Mouse (Mus musculus) macrophage (primary cell): ENCODE results near the gene Olfr295. TPM values are rescaled to one million over a fixed set of nuclear protein-coding genes. Genes with fewer than 3 reads are reported as not detected.

Experiments used
- H3K27ac ChIP-seq: fragments of 350-480 bp; formaldehyde crosslinking; 2 replicates; pipeline ENCODE4 v1.9.0; 2021
- H3K36me3 ChIP-seq: fragments of 350-480 bp; formaldehyde crosslinking; 2 replicates; pipeline ENCODE4 v1.9.0; 2021; ENCODE audit errors: inconsistent target
- H3K4me3 ChIP-seq: fragments of 350-480 bp; formaldehyde crosslinking; 2 replicates; pipeline ENCODE4 v1.9.0; 2021; ENCODE audit errors: inconsistent target
- H3K79me2 ChIP-seq: fragments of 350-480 bp; formaldehyde crosslinking; 2 replicates; pipeline ENCODE4 v1.9.0; 2021; ENCODE audit errors: inconsistent target
- WGBS: methylation state at CpG from one replicate; pipeline ENCODE4 v1.1.7; 2026; ENCODE audit warnings: inconsistent platforms; ENCODE audit not compliant: missing documents; 5-methylcytosine and 5-hydroxymethylcytosine counted together
- polyA plus RNA-seq: library from polyadenylated mRNA; stranded (reverse); fragments of 250-400 nt; gene quantifications from 3 replicates; pipeline ENCODE4 v1.2.4, GENCODE M21; 2018; ENCODE audit warnings: inconsistent platforms
- total RNA-seq, 78 experiments: library from RNA; depleted of rRNA; stranded (reverse); fragments of 250-400 nt; gene quantifications; 1 replicate in 9 of 78; 2 replicates in 24 of 78; 3 replicates in 43 of 78; 4 replicates in 2 of 78; pipeline ENCODE4 v1.2.4; 2018; ENCODE audit warnings: inconsistent platforms in 56 of 78

The Olfr295 gene
- total RNA-seq (2018; cell fraction: chromatin; rRNA removed): not detected
- total RNA-seq (2018; cell fraction: cytosol; rRNA removed): not detected
- total RNA-seq (2018; cell fraction: nucleus; rRNA removed): not detected
- not detected in 3 replicates for polyA plus RNA-seq

DNA sequence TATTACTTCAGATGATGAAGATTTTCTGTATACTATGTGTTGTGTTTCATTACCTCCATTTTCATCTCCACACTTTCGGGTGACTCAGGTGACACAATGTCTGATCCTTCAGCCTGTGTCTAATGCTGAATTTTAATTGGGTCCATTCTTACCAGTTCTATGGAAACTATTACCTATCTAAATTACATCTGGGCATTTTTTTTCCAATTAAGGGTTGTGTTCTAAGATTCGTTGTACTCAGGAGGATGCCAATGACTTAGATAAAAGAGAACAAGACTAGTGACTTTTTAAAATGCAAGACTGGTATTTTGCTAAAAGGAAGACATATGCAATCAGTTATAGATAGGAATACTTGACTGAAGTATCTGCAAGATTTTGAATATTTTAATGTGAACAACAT, at the start of gene Olfr295:
Gene Olfr295 (plus strand): TSS at position 301 of the 400 bp plus-strand sequence.
- no peak within 1 kb of the TSS for H3K4me3 ChIP-seq
- H3K36me3 ChIP-seq: no peaks in the 10 kb centered on the region
- H3K79me2 ChIP-seq: no peaks in the 10 kb centered on the region
- WGBS: 100% methylated on average over 2 of the region's 2 CpGs
- no peak within 1 kb of the TSS for H3K27ac ChIP-seq

GRCm38 (mm10) chr7:86616543-86616942, 32.9 kb downstream of the Olfr295 start, which contains the start of gene Olfr294:
Olfr294 (minus strand) TSS chr7:86616643.
- no peaks in the 10 kb centered on the region for H3K79me2 ChIP-seq
- 48% methylated on average over 2 of the region's 2 CpGs for WGBS
- H3K36me3 ChIP-seq: no peaks in the 10 kb centered on the region
- no peak within 1 kb of the TSS for H3K27ac ChIP-seq
- H3K4me3 ChIP-seq: no peak within 1 kb of the TSS

Other genes with a start within 250 kb of the Olfr295 start
- gene Olfr307, start 246.3 kb upstream of the Olfr295 start, polyA plus RNA-seq: not detected in 3 replicates
- not detected in 3 replicates for gene Olfr305, start 216.9 kb upstream of the Olfr295 start, polyA plus RNA-seq
- not detected in 3 replicates for gene Olfr304, start 197.2 kb upstream of the Olfr295 start, polyA plus RNA-seq
- not detected in 3 replicates for gene Olfr303, start 186.1 kb upstream of the Olfr295 start, polyA plus RNA-seq
- gene Olfr301, start 180.0 kb upstream of the Olfr295 start, polyA plus RNA-seq: not detected in 3 replicates
- not detected in 3 replicates for gene Olfr299, start 123.9 kb upstream of the Olfr295 start, polyA plus RNA-seq
- gene Olfr298, start 91.4 kb upstream of the Olfr295 start, polyA plus RNA-seq: not detected in 3 replicates
- gene Olfr297, start 63.9 kb upstream of the Olfr295 start, polyA plus RNA-seq: not detected in 3 replicates
- gene Olfr294, start 32.8 kb downstream of the Olfr295 start, polyA plus RNA-seq: not detected in 3 replicates
- not detected in 3 replicates for gene Olfr293, start 65.2 kb downstream of the Olfr295 start, polyA plus RNA-seq
- not detected in 3 replicates for gene Olfr292, start 104.5 kb downstream of the Olfr295 start, polyA plus RNA-seq
- gene Folh1, start 192.1 kb downstream of the Olfr295 start, polyA plus RNA-seq: not detected in 3 replicates
- not detected in 3 replicates for gene Vmn2r77, start 211.2 kb downstream of the Olfr295 start, polyA plus RNA-seq